Mouse (Mus musculus) Patski (cell line): ENCODE data around the gene Dusp10. TPM values are rescaled to one million over a fixed set of nuclear protein-coding genes. Genes with fewer than 3 reads are reported as not detected.

ENCODE experiments used
- ATAC-seq: fragments of 100-300 bp; one replicate; pipeline ENCODE4 v1.8.0; 2021
- CTCF ChIA-PET: fragments of 350-600 bp; sonication (Branson Sonifier 250); formaldehyde crosslinking; loops from one replicate; lab custom pipeline; 2022; ENCODE audit warnings: inconsistent platforms; lab: Charles Lee
- POLR2A ChIA-PET: fragments of 350-600 bp; sonication (Branson Sonifier 250); formaldehyde crosslinking; loops from one replicate; lab custom pipeline; 2022; ENCODE audit warnings: antibody characterized with exemption, inconsistent platforms; lab: Charles Lee
- DNase-seq: peaks from one replicate; pipeline ENCODE4 v3.0.0-alpha.2; 2011; ENCODE audit warnings: low read depth, low spot score
- H3K27me3 ChIP-seq: fragments of 371-371 bp; one replicate; pipeline ENCODE4 v1.5.1; 2021
- CTCF ChIP-seq: fragments of 100-300 bp; IDR thresholded peaks from one replicate; pipeline ENCODE4 v1.5.1; 2021
- in situ Hi-C: fragments of 300-500 bp; cut with MboI; formaldehyde crosslinking; loops from 3 replicates; pipeline ENCODE4 v1.11.1; 2018; ENCODE audit warnings: low pct_unique_long_range_greater_than_20kb, mixed read lengths
- polyA plus RNA-seq: library from polyadenylated mRNA; unstranded; gene quantifications from one replicate; pipeline ENCODE4 v1.2.3, GENCODE M21; 2021

Gene Dusp10
- polyA plus RNA-seq, 1 experiment from 2014 or later: 31.3 TPM

- POLR2A ChIA-PET: no interaction called here
- CTCF ChIA-PET: no interaction called here
- no peaks in the 10 kb centered on the region for H3K27me3 ChIP-seq
- in situ Hi-C loops: no loop called here
- ATAC-seq: peak; percentile 60
- TF ChIP-seq CTCF: no peak
- no peak for DNase-seq
These were observed 71.9 kb downstream of the Dusp10 start for GRCm38 (mm10) chr1:184084961-184085360.

GRCm38 (mm10) chr1:184090515-184090914, 77.4 kb downstream of the Dusp10 start:
- CTCF ChIA-PET: interaction anchor here (0.9 kb wide), 1 partner anchor 74 kb away, joined by 3 read pairs; no protein-coding TSS in a partner anchor
- POLR2A ChIA-PET: no interaction called here
- in situ Hi-C loops: no loop called here

GRCm38 (mm10) chr1:184094914-184095313, 81.8 kb downstream of the Dusp10 start:
- TF ChIP-seq CTCF: no peak
- in situ Hi-C loops: no loop called here
- POLR2A ChIA-PET: no interaction called here
- no peaks in the 10 kb centered on the region for H3K27me3 ChIP-seq
- DNase-seq (no peak), ATAC-seq (no peak)
- CTCF ChIA-PET: no interaction called here

More at GRCm38 (mm10) chr1:184090515-184090914, 77.4 kb downstream of the Dusp10 start:
- ATAC-seq: no peak
- no peak for DNase-seq
- no peak for TF ChIP-seq CTCF
- H3K27me3 ChIP-seq: no peaks in the 10 kb centered on the region

- CTCF ChIA-PET: interaction anchor here (1.3 kb wide), 1 partner anchor 9 kb away, joined by 3 read pairs; no protein-coding TSS in a partner anchor
- no peak for TF ChIP-seq CTCF
These were observed 87.3 kb downstream of the Dusp10 start for GRCm38 (mm10) chr1:184100414-184100813.

GRCm38 (mm10) chr1:184100927-184101749, 88.0 kb downstream of the Dusp10 start:
- no peak for TF ChIP-seq CTCF
- no peak for ATAC-seq
- CTCF ChIA-PET: interaction anchor here (1.3 kb wide), 1 partner anchor 10 kb away, joined by 3 read pairs; no protein-coding TSS in a partner anchor

More at GRCm38 (mm10) chr1:184100414-184100813, 87.3 kb downstream of the Dusp10 start:
- POLR2A ChIA-PET: interaction anchor here (1.1 kb wide), 1 partner anchor 11 kb away, joined by 3 read pairs; no protein-coding TSS in a partner anchor
- in situ Hi-C loops: no loop called here
- ATAC-seq (no peak), DNase-seq (no peak)
- no peaks in the 10 kb centered on the region for H3K27me3 ChIP-seq

GRCm38 (mm10) chr1:184101750-184102046, 88.6 kb downstream of the Dusp10 start:
- DNase-seq: no peak
- no peak for ATAC-seq
- in situ Hi-C loops: no loop called here
- ChIA-PET CTCF (no interaction called here), POLR2A (no interaction called here)
- no peak for TF ChIP-seq CTCF
- H3K27me3 ChIP-seq: no peaks in the 10 kb centered on the region

More at GRCm38 (mm10) chr1:184100927-184101749, 88.0 kb downstream of the Dusp10 start:
- H3K27me3 ChIP-seq: no peaks in the 10 kb centered on the region
- POLR2A ChIA-PET: interaction anchor here (1.1 kb wide), 1 partner anchor 10 kb away, joined by 3 read pairs; no protein-coding TSS in a partner anchor
- DNase-seq: no peak
- in situ Hi-C loops: no loop called here

- in situ Hi-C loops: no loop called here
- TF ChIP-seq CTCF: no peak
- ChIA-PET POLR2A (no interaction called here), CTCF (no interaction called here)
- H3K27me3 ChIP-seq: no peaks in the 10 kb centered on the region
- no peak for ATAC-seq
- DNase-seq: no peak
These were observed 93.7 kb downstream of the Dusp10 start for GRCm38 (mm10) chr1:184106832-184107231.

GRCm38 (mm10) chr1:184107448-184107847, 94.3 kb downstream of the Dusp10 start:
- in situ Hi-C loops: no loop called here
- CTCF ChIA-PET: no interaction called here
- no peak for DNase-seq
- H3K27me3 ChIP-seq: no peaks in the 10 kb centered on the region
- TF ChIP-seq CTCF: no peak
- POLR2A ChIA-PET: no interaction called here
- ATAC-seq: no peak

GRCm38 (mm10) chr1:184108254-184108653, 95.2 kb downstream of the Dusp10 start:
- DNase-seq (no peak), ATAC-seq (no peak)
- in situ Hi-C loops: no loop called here
- H3K27me3 ChIP-seq: no peaks in the 10 kb centered on the region
- ChIA-PET CTCF (no interaction called here), POLR2A (no interaction called here)
- no peak for TF ChIP-seq CTCF

- DNase-seq: no peak
- no peaks in the 10 kb centered on the region for H3K27me3 ChIP-seq
- ChIA-PET CTCF (no interaction called here), POLR2A (no interaction called here)
- in situ Hi-C loops: no loop called here
- TF ChIP-seq CTCF: no peak
- no peak for ATAC-seq
These were observed 104.5 kb downstream of the Dusp10 start for GRCm38 (mm10) chr1:184117586-184117985.

- in situ Hi-C loops: no loop called here
- TF ChIP-seq CTCF: no peak
- ATAC-seq: no peak
- H3K27me3 ChIP-seq: no peaks in the 10 kb centered on the region
- no peak for DNase-seq
- CTCF ChIA-PET: interaction anchor here (1.1 kb wide), 1 partner anchor 20 kb away, joined by 3 read pairs; no protein-coding TSS in a partner anchor
- POLR2A ChIA-PET: no interaction called here
These were observed 104.9 kb downstream of the Dusp10 start for GRCm38 (mm10) chr1:184117991-184118390.
